Mouse (Mus musculus) liver, embryonic 14.5 days (tissue): ENCODE data around the gene Zg16. TPM values are rescaled to one million over a fixed set of nuclear protein-coding genes. Genes with fewer than 3 reads are reported as not detected.
"Not testable (repeated sequence)": the region's sequence is repeated elsewhere in the genome, so short reads cannot be mapped to it uniquely, and the experiment has no call there.

ENCODE experiments used
- ATAC-seq: fragments of 200-750 bp; cut with Nextera tagmentation; 2 replicates; pipeline ENCODE4 v1.8.0; 2017; ENCODE audit warnings: moderate number of reproducible peaks, mild to moderate bottlenecking, moderate library complexity; ENCODE audit not compliant: insufficient read depth
- DNase-seq, 3 experiments: peaks; one replicate each; pipeline ENCODE4 v3.0.0-alpha.2; 2012 to 2013; ENCODE audit warnings: low read depth in 3 of 3, low spot score in 3 of 3
- H3K27ac ChIP-seq: fragments of 300-500 bp; sonication (generic); 2 replicates; pipeline ENCODE4 v1.5.1; 2014; ENCODE audit warnings: moderate library complexity, mild to moderate bottlenecking, control low read depth, inconsistent platforms
- H3K27me3 ChIP-seq: fragments of 300-500 bp; sonication (generic); 2 replicates; pipeline ENCODE4 v1.6.1; 2014; ENCODE audit warnings: mild to moderate bottlenecking, low read length, moderate library complexity; ENCODE audit not compliant: control insufficient read depth, insufficient read depth
- H3K36me3 ChIP-seq: fragments of 300-500 bp; sonication (generic); replicated peaks from 2 replicates; pipeline ENCODE4 v1.6.1; 2014; ENCODE audit warnings: low read depth; ENCODE audit not compliant: control insufficient read depth, insufficient read depth
- H3K4me1 ChIP-seq, 2 experiments: fragments of 200-500 bp in 1 of 2; fragments of 300-500 bp in 1 of 2; sonication (generic) in 1 of 2; replicated peaks; 2 replicates each; pipeline ENCODE4 v1.6.1; 2012 to 2014; ENCODE audit warnings: antibody characterized with exemption in 1 of 2, inconsistent platforms in 1 of 2, low read length in 1 of 2; ENCODE audit not compliant: control insufficient read depth in 2 of 2, insufficient read depth in 2 of 2
- H3K4me2 ChIP-seq: fragments of 300-500 bp; sonication (generic); 2 replicates; pipeline ENCODE4 v1.6.1; 2014; ENCODE audit warnings: low read depth, mild to moderate bottlenecking, control low read depth, moderate library complexity
- H3K4me3 ChIP-seq, 2 experiments: fragments of 200-500 bp in 1 of 2; fragments of 300-500 bp in 1 of 2; sonication (generic) in 1 of 2; 2 replicates each; pipeline ENCODE4 v1.5.1; 2012 to 2014; ENCODE audit warnings: low read depth in 2 of 2, low read length in 2 of 2, mild to moderate bottlenecking in 2 of 2, control low read depth in 1 of 2, inconsistent platforms in 1 of 2, moderate library complexity in 1 of 2; ENCODE audit not compliant: insufficient read depth in 1 of 2
- H3K9ac ChIP-seq: fragments of 300-500 bp; sonication (generic); replicated peaks from 2 replicates; pipeline ENCODE4 v1.6.1; 2014; ENCODE audit warnings: mild to moderate bottlenecking, control low read depth, moderate library complexity
- H3K9me3 ChIP-seq: fragments of 300-500 bp; sonication (generic); 2 replicates; pipeline ENCODE4 v1.6.1; 2016; ENCODE audit warnings: low read length, mixed read lengths; ENCODE audit not compliant: control insufficient read depth
- CTCF ChIP-seq: IDR thresholded peaks from 2 replicates; pipeline ENCODE4 v1.5.1; 2016; ENCODE audit warnings: antibody characterized with exemption, low read depth, control low read depth
- EP300 ChIP-seq: IDR thresholded peaks from 2 replicates; pipeline ENCODE4 v1.6.1; 2016; ENCODE audit warnings: antibody characterized with exemption, low read depth
- WGBS: fragments of 180-500 bp; shearing (Covaris S2); extraction: QIAGEN DNeasy Blood & Tissue Kit; methylation state at CpG from one replicate; pipeline ENCODE4 v1.1.7; 2014; ENCODE audit not compliant: insufficient replicate concordance; 5-methylcytosine and 5-hydroxymethylcytosine counted together
- polyA plus RNA-seq, 2 experiments: library from polyadenylated mRNA; depleted of rRNA in 1 of 2; stranded (reverse) in 1 of 2; unstranded in 1 of 2; fragments of >200 nt; fragmentation: Nextera tagmentation in 1 of 2; extraction: Ambion mirVana in 1 of 2; gene quantifications; 2 replicates each; pipeline versions ENCODE4 v1.2.1 to v1.2.3; 2012 to 2014

The Zg16 gene
- polyA plus RNA-seq, 2 experiments, result 0.08 TPM; not detected in 1

GRCm38 (mm10) chr7:127090154-127091113 is 3.3 kb upstream of the Zg16 start:
- ATAC-seq (peak; percentile 12), DNase-seq (no peak)
- peak overlapping the region; percentile 76 for H3K9ac ChIP-seq
- TF ChIP-seq EP300, result no peak
- peak; percentile 4; the same call in 1 of the 2 replicates for TF ChIP-seq CTCF
- peak overlapping the region; percentile 57 to 74 for H3K4me3 ChIP-seq
- H3K36me3 ChIP-seq, result no peaks in the 10 kb centered on the region; the same call in 1 of the 2 replicates
- peak overlapping the region; percentile 59 for H3K4me2 ChIP-seq
- WGBS, result 35% methylated on average over 20 of the region's 20 CpGs
- H3K27ac ChIP-seq, result peak overlapping the region; percentile 21
- H3K4me1 ChIP-seq, result peaks cover 17 to 41% of the 10 kb centered on the region in 2 experiments
- H3K27me3 ChIP-seq, result no peaks in the 10 kb centered on the region
- H3K9me3 ChIP-seq, result no peaks in the 10 kb centered on the region

DNA sequence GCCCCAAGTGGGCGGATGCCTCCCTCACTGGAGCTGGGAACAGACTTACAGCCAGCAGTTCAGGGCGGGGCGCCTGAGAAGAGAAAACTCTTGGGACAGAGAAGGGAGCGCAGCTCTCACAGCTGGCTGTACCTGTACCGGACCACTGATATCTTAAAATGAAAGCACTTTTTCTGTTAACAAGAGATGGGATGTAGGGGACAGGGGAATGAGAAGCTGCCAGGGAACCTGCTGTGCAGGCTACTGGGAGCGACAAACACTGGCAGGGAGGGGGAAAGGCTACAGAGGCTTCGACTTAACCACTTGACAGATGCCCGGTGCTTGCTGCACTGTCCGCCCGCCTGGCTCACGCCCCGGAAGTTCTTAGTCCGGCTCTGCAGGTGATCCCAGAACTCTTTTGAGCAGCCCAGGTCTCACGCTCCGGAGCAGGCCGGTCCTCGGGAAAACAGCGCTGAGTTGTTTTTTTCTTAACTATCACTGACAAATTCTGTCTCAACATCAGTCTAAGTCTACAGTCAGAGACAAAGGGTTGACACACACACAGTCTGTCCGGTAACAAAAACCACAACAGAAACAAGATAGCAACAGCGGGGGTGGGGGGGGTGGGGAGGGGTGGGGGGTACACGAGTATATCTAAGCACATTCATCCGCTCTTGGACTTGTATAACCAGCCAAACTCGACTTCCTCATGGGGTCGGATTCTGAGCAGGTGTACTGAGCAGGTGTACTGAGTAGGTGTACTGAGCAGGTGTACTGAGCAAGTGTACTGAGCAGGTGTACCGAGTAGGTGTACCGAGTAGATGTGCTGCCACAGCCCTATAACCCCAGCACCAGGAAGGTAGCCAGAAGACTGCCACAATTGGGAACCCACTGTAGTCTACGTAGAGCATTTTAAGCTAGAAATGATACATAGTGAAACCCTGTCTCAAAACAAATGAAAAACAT is 2.0 kb upstream of the Zg16 start:
- Histone ChIP-seq H3K4me2 (peak overlapping the region; percentile 79), H3K9ac (peak overlapping the region; percentile 71), H3K27ac (peak overlapping the region; percentile 89), H3K9me3 (no peaks in the 10 kb centered on the region), H3K36me3 (no peaks in the 10 kb centered on the region; the same call in 1 of the 2 replicates), H3K4me3 (peak overlapping the region; percentile 31 to 35), H3K27me3 (no peaks in the 10 kb centered on the region), H3K4me1 (peaks cover 17 to 51% of the 10 kb centered on the region in 2 experiments)
- 8% methylated on average over 27 of the region's 27 CpGs for WGBS
- DNase-seq (peak in 1 of 3 experiments; percentile 45), ATAC-seq (no peak)
- TF ChIP-seq EP300 (no peak), CTCF (no peak)

DNA sequence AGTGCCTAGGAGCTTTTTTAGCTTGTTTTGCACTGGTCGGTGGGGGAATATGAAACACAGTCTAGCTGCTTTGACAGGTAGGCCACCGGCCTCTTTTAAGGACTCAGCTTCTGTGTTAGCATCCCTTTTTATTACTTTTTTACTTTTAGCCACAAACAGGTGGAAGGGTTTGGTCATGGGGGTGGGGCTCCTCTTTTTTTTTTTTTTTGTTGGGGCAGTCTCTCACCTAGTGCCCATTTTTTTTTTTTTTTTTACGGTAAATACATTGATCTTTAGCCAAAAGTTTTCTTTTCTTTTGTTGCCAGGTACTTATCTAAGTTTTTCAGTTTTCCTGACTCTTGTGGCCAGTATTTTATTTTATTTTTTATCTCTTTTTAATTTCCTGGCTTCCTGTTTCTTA is 955 bp upstream of the Zg16 start:
- peak overlapping the region; percentile 69 for H3K27ac ChIP-seq
- H3K4me3 ChIP-seq, result no peak overlapping the region
- 38% methylated on average over 3 of the region's 3 CpGs for WGBS
- DNase-seq (no peak), ATAC-seq (no peak)
- no peak overlapping the region for H3K4me2 ChIP-seq
- H3K9me3 ChIP-seq, result no peaks in the 10 kb centered on the region
- H3K9ac ChIP-seq, result no peak overlapping the region; the same call in 1 of the 2 replicates
- no peak for TF ChIP-seq CTCF
- no peak for TF ChIP-seq EP300
- H3K27me3 ChIP-seq, result no peaks in the 10 kb centered on the region
- H3K4me1 ChIP-seq, result peaks cover 17 to 57% of the 10 kb centered on the region in 2 experiments
- no peaks in the 10 kb centered on the region; the same call in 1 of the 2 replicates for H3K36me3 ChIP-seq

- peak overlapping the region; percentile 63 for H3K27ac ChIP-seq
Observed at GRCm38 (mm10) chr7:127085751-127086150, 1.4 kb downstream of the Zg16 start.

More at GRCm38 (mm10) chr7:127085751-127086150, 1.4 kb downstream of the Zg16 start:
- H3K4me1 ChIP-seq, result peaks cover 16 to 53% of the 10 kb centered on the region in 2 experiments
- not testable (repeated sequence) for H3K4me3 ChIP-seq, H3K9ac ChIP-seq, H3K4me2 ChIP-seq, H3K9me3 ChIP-seq, H3K27me3 ChIP-seq, H3K36me3 ChIP-seq
- peak; percentile 47 to 55 (median 50) for DNase-seq
- peak; percentile 64; the same call in 1 of the 2 replicates for ATAC-seq
- TF ChIP-seq EP300, result peak; percentile 60
- 20% methylated on average over 6 of the region's 6 CpGs for WGBS
